Mouse (Mus musculus): ENCODE measurements around the gene Sema3d. TPM values are rescaled to one million over a fixed set of nuclear protein-coding genes. Genes with fewer than 3 reads are reported as not detected.
A peak's percentile ranks its signal among the peaks of the same experiment; 100 is the strongest.

Sema3d gene
- 1 to 10 TPM in 1 of 2 experiments, under 1 TPM in 1; 0.39 to 1.2 TPM for polyA plus RNA-seq (2017; shearing (Covaris generic))

DNA sequence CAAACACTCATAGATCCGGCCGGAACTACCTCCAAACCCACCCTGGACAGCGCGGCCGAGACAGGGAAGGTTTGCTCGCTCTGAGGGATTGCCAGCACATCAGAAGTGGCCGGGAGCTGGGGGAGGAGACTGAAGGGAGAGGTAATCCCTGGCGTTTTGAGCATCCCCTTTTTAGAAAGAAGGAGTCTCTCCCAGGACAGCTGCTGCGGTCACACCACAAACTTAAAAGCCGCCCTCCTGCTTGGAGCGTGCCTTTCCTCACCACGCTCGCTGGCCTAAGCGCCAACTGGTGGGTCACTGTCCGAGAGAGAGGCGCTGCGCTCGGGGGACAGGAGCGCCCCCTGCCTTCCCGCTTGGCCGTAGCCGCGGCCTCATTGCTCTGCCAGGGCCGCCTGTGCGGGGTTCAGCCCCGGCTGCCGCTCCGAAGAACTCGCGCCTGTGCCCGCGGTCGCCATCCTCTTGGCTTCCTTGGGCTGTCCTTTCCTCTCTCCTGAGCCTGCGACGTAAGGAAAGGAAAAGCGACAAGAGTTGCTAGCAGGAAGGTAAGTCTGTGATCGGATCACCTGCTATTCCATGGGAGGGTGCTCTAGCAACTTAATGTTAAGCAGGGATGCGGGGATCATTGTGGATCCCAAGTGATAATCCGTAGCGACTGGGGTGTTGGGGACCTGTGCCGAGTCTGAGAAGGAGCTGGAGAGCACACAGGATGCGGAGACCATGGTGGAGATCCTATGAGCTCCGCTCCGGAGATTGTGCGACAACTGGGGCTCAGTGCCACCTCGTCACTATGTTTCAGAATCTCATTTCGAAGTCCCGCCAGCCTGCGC, at the start of gene Sema3d:
Gene Sema3d, plus strand, starts transcription at position 253 of the 827 bp plus-strand sequence.
- peak; percentile 56 for ATAC-seq

DNA sequence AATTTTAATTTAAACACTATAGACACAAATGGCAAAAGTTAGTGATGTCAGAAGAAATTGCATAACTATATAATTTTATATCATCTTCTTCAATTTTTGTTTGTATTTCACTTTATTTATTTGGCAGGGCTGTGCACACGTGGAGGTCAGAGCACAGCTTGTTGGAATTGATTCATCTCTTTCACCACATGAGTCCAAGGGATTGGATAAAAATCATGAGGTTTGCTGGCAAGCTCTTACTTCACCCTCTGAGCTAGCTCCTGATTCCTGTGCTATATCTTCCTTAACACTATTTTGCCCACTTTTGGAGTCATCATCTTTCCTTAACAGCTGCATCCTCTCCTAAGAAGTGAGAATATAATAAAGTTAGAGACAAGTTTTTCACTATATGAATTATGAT, 5.9 kb upstream of the Sema3d start:
- ATAC-seq: no peak

GRCm38 (mm10) chr5:12378900-12379299, 4.3 kb upstream of the Sema3d start:
- ATAC-seq: no peak

- ATAC-seq: no peak
Observed at GRCm38 (mm10) chr5:12382010-12382409, 1.2 kb upstream of the Sema3d start.

- ATAC-seq: no peak
Observed at GRCm38 (mm10) chr5:12383960-12384285, 738 bp downstream of the Sema3d start.

- no peak for ATAC-seq
Observed at GRCm38 (mm10) chr5:12392667-12393066, 9.5 kb downstream of the Sema3d start.

DNA sequence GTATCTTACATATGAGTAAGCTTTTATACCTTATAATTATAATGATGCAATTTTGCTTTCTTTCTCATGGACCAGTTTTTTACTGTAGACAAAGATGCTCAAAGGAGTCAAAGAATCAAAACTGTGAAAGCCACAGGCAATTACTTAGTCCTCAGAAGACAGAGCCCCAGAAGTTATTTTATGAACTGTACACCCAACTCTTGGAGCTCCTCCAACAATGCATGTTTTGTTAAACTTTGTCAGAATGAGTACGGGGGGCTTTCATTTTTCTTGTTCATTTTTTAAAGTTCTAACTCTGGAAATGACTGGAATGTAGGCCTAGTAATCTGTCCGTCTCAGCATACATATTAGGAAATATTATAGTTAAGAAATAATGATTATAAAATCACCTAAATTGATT, 16.1 kb downstream of the Sema3d start:
- ATAC-seq: no peak

DNA sequence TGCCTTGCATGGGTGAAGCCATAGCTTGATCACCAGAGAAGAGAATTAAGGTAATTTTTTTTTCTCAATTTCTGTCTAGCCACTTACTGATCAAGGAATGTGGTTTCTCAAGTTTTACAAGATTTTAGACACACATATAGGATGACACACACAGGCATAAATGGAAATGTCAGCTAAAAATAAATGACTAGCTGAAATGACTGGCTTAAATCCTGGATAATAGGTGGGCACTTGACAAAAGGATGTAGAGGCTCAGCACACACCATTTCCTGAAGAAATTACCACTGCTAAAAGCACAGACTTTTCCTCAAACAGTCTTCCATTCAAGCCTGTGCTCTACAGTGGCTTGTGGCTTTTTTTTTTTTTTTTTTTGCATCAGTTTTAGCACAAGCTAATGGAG, 21.0 kb downstream of the Sema3d start:
- no peak for ATAC-seq

DNA sequence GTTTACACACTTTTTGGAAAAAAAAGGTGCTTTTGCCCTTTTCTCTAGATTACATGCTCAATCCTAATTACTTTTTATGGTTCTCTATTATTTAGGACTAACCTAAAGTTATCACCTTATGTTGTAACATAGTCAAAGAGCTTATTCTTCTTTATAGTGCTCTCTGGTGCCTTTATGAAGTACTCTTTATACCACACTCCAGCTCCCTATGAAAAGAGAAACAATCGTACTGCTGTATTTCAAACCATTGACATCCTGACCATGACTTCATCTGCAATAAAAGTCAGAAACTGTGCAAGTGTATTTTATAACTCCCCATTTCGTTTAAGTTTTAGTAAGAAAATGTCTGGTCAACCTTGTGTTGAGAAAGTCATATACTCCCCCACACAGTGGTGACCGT, 29.4 kb downstream of the Sema3d start:
- ATAC-seq: no peak

- ATAC-seq: no peak
Observed at GRCm38 (mm10) chr5:12423264-12423663, 40.1 kb downstream of the Sema3d start.

- ATAC-seq: no peak
Observed at GRCm38 (mm10) chr5:12441737-12442136, 58.6 kb downstream of the Sema3d start.

DNA sequence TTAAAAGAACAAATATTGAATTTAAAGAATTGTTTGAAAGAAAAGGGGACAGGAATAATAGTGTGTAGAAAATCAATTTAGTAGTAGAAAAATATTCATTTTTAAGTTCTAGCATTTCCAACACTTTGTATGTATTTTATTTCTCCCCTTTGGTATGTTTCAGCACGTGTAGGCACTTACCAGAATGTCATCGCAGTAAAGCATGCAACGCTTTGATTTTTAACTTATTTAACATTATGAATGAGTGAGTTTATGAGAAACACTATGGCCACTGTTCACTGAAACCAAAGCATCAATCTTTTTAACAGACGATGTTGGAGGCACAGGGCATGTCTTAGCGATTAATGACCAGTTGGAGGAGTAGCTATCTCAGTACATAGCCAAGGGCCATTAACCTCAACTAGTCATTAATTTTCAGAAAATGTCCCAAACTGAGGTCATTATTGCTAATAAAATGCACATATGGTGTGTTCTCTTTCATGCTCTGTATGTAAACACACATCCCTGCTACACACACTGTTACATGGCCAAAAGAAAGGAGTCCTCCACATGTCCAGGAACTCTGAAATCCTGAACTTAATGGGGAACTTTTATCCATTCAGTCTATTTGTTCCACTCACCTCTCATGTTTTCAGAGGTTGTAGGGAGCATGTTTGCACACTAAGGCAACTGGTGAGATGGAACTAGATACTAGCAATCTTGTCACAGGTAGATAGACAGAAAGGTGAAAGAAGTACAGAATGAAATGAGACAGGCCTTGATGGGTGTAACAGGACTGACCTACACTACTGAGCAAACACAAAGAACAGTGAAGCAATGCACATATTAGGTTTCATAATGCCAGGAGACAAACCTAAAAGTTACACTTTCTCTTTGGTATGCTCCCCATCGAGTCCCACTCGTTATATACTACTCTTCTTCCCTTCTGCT, 59.3 kb downstream of the Sema3d start:
- no peak for ATAC-seq

GRCm38 (mm10) chr5:12451089-12451488, 67.9 kb downstream of the Sema3d start:
- ATAC-seq: no peak

GRCm38 (mm10) chr5:12454946-12455345, 71.8 kb downstream of the Sema3d start:
- ATAC-seq: no peak

DNA sequence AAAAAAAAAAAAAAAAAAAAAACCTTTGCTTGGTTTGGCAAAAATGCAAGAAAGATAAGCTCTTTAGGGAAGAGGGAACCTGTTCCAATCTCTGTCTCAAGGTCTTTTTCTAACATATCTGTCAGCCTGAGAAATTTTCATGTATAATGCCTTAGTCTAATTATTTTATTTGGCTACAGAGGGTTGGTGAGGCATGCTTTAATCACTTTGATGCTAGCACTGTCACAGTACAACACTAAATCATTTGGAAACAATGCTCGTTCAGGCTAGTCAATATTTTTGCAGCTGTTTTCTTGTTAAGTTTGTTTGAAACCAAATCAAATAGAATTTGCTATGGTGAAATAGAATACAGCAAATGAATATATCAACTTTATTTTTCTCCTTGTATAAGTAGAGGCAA, 74.3 kb downstream of the Sema3d start:
- ATAC-seq: no peak

DNA sequence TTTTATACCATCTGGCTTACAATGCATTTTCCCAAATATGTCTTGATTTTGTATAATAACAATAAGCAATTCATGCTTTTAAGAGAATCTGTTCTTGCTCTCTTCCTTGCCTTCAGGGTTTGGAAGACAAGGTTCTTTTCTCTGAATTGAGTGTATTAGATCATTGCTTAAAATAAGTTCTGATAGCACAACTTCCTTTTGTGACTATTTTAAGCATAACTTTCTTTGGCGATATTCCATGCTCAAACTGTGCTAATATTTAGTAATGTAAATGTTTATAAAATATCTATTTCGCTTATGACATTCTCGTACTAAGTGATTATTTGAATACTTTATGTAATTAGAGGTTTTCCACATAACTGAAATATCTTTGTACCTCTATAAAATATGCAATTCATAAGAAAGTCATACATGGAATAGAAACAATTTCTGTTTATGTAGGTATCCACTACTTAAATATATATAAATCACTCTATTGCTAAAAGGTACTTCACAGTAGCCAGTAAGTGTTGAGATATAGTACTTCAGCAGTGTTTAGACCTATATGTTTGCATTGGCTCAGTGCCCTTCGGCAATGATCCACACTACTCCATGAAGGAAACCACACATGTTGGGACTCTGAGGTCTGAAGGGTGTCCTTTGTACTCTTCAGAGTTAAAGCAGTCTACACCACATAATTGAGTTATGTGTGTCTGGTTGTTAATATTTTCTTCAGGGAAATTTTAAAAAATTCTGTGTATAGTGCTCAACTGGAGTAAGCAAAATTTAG, 84.6 kb downstream of the Sema3d start:
- ATAC-seq: no peak

DNA sequence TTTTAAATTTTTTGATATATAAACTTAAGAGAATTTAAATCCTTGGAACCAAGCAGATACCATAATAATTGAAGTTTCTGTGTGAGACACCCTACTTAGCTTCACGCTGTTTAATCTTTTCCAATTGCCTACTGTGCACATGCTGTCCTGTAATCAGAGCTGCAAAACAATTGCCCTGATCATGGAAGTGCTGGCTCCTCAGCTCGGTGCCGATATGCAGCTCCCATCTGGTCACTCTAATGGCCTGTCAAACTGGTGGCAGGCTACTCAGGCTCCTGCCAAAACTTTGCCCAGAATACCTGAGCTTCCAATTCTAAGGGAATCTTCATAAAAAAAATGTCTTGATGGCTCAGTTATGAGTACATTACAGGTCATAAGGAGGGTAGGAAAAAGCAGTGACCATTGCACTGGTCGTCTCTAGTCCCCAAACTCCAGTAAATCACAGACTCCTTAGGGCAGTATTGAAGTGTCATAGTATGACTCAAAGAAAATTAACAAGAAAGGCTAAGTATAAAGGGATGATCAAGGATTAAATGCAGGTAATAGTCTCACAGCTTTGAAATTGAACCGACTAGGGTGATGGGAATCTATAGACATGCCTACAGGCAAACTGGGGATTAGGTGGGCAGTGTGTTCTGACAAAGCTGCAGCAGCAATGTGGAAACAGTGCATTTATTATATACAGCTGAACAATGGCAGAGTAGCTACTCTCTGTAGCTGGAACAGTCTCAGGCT, 91.9 kb downstream of the Sema3d start:
- no peak for ATAC-seq

- ATAC-seq: no peak
Observed at GRCm38 (mm10) chr5:12475639-12475916, 92.4 kb downstream of the Sema3d start.

- ATAC-seq: no peak
Observed at GRCm38 (mm10) chr5:12487926-12488325, 104.7 kb downstream of the Sema3d start.

DNA sequence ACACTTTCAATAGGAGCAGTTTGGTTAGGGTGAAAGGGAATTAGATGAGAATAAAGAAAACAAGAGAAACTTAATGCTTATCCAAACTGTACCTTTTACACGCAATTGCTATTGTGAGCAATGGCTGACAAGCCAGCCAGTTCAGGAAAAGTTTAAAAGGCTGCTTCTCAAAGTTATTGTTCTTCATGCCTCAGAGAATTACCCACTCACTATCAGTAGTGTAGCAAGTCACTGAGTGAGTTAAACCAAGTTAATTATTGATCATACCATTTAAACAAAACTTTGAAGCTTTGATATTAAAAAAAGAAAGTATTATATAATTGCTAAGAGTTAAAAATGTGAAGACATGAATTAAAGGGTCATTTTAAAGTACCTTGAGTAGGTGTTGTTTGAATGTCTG, 108.5 kb downstream of the Sema3d start:
- ATAC-seq: no peak

- ATAC-seq: no peak
Observed at GRCm38 (mm10) chr5:12498227-12498928, 115.2 kb downstream of the Sema3d start.

DNA sequence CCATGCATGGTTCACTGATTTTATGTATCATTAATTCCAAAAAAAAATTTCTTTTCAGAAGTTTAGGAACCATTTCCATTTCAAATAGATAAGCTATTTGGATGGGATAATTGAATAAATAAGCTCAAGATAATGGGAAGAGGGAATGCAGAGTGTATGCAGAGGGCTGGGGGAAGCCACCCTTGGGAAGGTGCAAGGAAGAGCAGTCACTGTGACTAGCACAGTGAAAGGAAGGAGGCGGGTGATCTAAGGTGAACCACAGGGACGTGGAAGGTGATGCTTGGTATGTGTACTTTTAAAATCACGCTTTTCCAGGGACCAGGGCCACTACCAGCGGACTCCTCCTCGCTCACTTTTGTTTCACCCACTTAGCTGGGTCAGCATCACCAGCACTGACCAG, 115.9 kb downstream of the Sema3d start:
- no peak for ATAC-seq
